Mouse (Mus musculus) ES-Bruce4 (cell line): ENCODE data around the gene Morn4.

ENCODE experiments used
- CTCF ChIP-seq: IDR thresholded peaks from one replicate; pipeline ENCODE4 v1.8.1; 2011; ENCODE audit warnings: low read depth, low read length
- POLR2A ChIP-seq: IDR thresholded peaks from one replicate; pipeline ENCODE4 v1.8.1; 2011; ENCODE audit warnings: low read length; ENCODE audit not compliant: insufficient read depth

DNA sequence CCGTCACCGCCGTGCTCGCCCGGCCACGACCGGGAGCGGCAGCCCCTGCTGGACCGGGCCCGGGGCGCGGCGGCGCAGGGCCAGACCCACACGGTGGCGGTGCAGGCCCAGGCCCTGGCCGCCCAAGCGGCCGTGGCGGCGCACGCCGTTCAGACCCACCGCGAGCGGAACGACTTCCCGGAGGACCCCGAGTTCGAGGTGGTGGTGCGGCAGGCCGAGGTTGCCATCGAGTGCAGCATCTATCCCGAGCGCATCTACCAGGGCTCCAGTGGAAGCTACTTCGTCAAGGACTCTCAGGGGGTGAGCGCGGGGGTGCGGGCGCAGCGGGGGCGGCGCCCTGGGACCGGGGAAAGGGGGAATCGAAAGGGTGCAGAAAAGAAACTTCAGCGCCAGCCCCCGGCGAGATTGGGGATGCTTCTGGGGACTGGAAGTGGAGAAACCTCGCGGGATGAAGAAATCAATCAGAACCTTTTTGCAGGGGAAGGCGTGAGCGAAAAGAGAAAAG lies 4.5 kb upstream of the Morn4 start:
- TF ChIP-seq CTCF = no peak
- no peak for TF ChIP-seq POLR2A
